Mouse (Mus musculus) myocyte (in vitro differentiated cells): ENCODE results near the gene Mif4gd.

ENCODE experiments used
- CEBPB ChIP-seq: IDR thresholded peaks from 2 replicates; pipeline ENCODE4 v1.6.1; 2011; ENCODE audit warnings: mild to moderate bottlenecking, moderate library complexity; ENCODE audit not compliant: poor library complexity, insufficient read depth, severe bottlenecking
- E2F4 ChIP-seq: IDR thresholded peaks from one replicate; pipeline ENCODE4 v1.6.1; 2011; ENCODE audit warnings: mild to moderate bottlenecking, control low read depth, moderate library complexity; ENCODE audit not compliant: insufficient read depth
- MAX ChIP-seq: IDR thresholded peaks from one replicate; pipeline ENCODE4 v1.6.1; 2011; ENCODE audit warnings: low read depth, mild to moderate bottlenecking, control low read depth
- MYOD1 ChIP-seq, 3 experiments: IDR thresholded peaks; one replicate each; pipeline ENCODE4 v1.6.1; 2011; ENCODE audit warnings: control low read depth in 2 of 3, low read depth in 2 of 3, mild to moderate bottlenecking in 2 of 3, moderate library complexity in 1 of 3; ENCODE audit not compliant: insufficient read length in 2 of 3, control insufficient read depth in 1 of 3
- MYOG ChIP-seq, 3 experiments: IDR thresholded peaks; one replicate each; pipeline ENCODE4 v1.6.1; 2011; ENCODE audit warnings: control low read depth in 2 of 3, low read depth in 2 of 3, mild to moderate bottlenecking in 2 of 3; ENCODE audit not compliant: insufficient read length in 2 of 3, control insufficient read depth in 1 of 3, insufficient read depth in 1 of 3
- POLR2A ChIP-seq: IDR thresholded peaks from one replicate; pipeline ENCODE4 v1.6.1; 2011; ENCODE audit warnings: low read depth, mild to moderate bottlenecking, control low read depth, moderate library complexity; ENCODE audit not compliant: insufficient read length
- POLR2AphosphoS2 ChIP-seq: IDR thresholded peaks from one replicate; pipeline ENCODE4 v1.6.1; 2011; ENCODE audit warnings: low read depth, control low read depth; ENCODE audit not compliant: insufficient read length
- REST ChIP-seq: IDR thresholded peaks from one replicate; pipeline ENCODE4 v1.6.1; 2011; ENCODE audit warnings: mild to moderate bottlenecking, control low read depth, moderate library complexity; ENCODE audit not compliant: insufficient read depth, insufficient read length
- SRF ChIP-seq: IDR thresholded peaks from one replicate; pipeline ENCODE4 v1.6.1; 2011; ENCODE audit warnings: low read depth; ENCODE audit not compliant: control insufficient read depth, insufficient read length
- TCF12 ChIP-seq: IDR thresholded peaks from one replicate; pipeline ENCODE4 v1.6.1; 2011; ENCODE audit warnings: mild to moderate bottlenecking, control low read depth; ENCODE audit not compliant: poor library complexity, insufficient read depth, severe bottlenecking
- TCF3 ChIP-seq: IDR thresholded peaks from one replicate; pipeline ENCODE4 v1.6.1; 2011; ENCODE audit warnings: low read depth, control low read depth; ENCODE audit not compliant: insufficient read length
- USF1 ChIP-seq: IDR thresholded peaks from one replicate; pipeline ENCODE4 v1.6.1; 2011; ENCODE audit warnings: low read depth, mild to moderate bottlenecking, control low read depth, moderate library complexity

- no peak for TF ChIP-seq TCF12
- no peak for TF ChIP-seq SRF
- no peak for TF ChIP-seq USF1
- no peak for TF ChIP-seq POLR2A
- TF ChIP-seq MYOG (IDR thresholded peaks at IDR 0.05; ENCODE audit: control insufficient read depth in 1 of 3, insufficient read depth in 1 of 3, insufficient read length in 2 of 3, low read depth in 2 of 3) = no peak
- TF ChIP-seq REST = no peak
- TF ChIP-seq MYOD1 (IDR thresholded peaks at IDR 0.05; ENCODE audit: control insufficient read depth in 1 of 3, insufficient read length in 2 of 3, low read depth in 2 of 3) = no peak
- TF ChIP-seq MAX = no peak
- TF ChIP-seq POLR2AphosphoS2 = no peak
- no peak for TF ChIP-seq E2F4
- no peak for TF ChIP-seq CEBPB
- TF ChIP-seq TCF3 = no peak
Measured at GRCm38 (mm10) chr11:115631505-115631890, 18.7 kb upstream of the Mif4gd start.
